Mouse (Mus musculus) MEL (cell line): ENCODE data around the gene Mpp6. TPM values are rescaled to one million over a fixed set of nuclear protein-coding genes. Genes with fewer than 3 reads are reported as not detected.
A peak's percentile ranks its signal among the peaks of the same experiment; 100 is the strongest.

Experiments
- DNase-seq: peaks from one replicate; pipeline ENCODE4 v3.0.0; 2011; ENCODE audit warnings: low read depth, low spot score
- H3K27ac ChIP-seq: 2 replicates; pipeline ENCODE4 v1.5.1; 2012; ENCODE audit warnings: low read depth, mild to moderate bottlenecking, control low read depth, low read length, moderate library complexity; ENCODE audit not compliant: control insufficient read depth
- H3K27me3 ChIP-seq, 2 experiments: fragments of 150-350 bp in 1 of 2; sonication (generic) in 1 of 2; 2 replicates each; pipeline ENCODE4 v1.6.1; 2012; ENCODE audit warnings: low read length in 2 of 2, mild to moderate bottlenecking in 2 of 2, improper control_type of control experiment in 1 of 2, moderate library complexity in 1 of 2; ENCODE audit not compliant: insufficient read depth in 2 of 2, control insufficient read depth in 1 of 2
- H3K36me3 ChIP-seq, 2 experiments: 2 replicates each; pipeline ENCODE4 v1.6.1; 2012 to 2014; ENCODE audit warnings: low read length in 2 of 2, improper control_type of control experiment in 1 of 2, inconsistent platforms in 1 of 2, mild to moderate bottlenecking in 1 of 2; ENCODE audit not compliant: insufficient read depth in 2 of 2, control insufficient read depth in 1 of 2
- H3K4me1 ChIP-seq, 2 experiments: fragments of 150-350 bp in 1 of 2; sonication (generic) in 1 of 2; 2 replicates each; pipeline ENCODE4 v1.6.1; 2012; ENCODE audit warnings: low read length in 2 of 2, improper control_type of control experiment in 1 of 2, mild to moderate bottlenecking in 1 of 2; ENCODE audit not compliant: insufficient read depth in 2 of 2, control insufficient read depth in 1 of 2
- H3K4me3 ChIP-seq, 2 experiments: fragments of 150-350 bp in 1 of 2; sonication (generic) in 1 of 2; 2 replicates each; pipeline ENCODE4 v1.5.1; 2012; ENCODE audit warnings: low read depth in 2 of 2, low read length in 2 of 2, mild to moderate bottlenecking in 2 of 2, moderate library complexity in 2 of 2, control low read depth in 1 of 2, improper control_type of control experiment in 1 of 2; ENCODE audit not compliant: control insufficient read depth in 1 of 2, insufficient read depth in 1 of 2
- H3K79me2 ChIP-seq: 2 replicates; pipeline ENCODE4 v1.6.1; 2012; ENCODE audit warnings: mild to moderate bottlenecking, low read length, moderate library complexity; ENCODE audit not compliant: control insufficient read depth, poor library complexity, insufficient read depth
- H3K9ac ChIP-seq: 2 replicates; pipeline ENCODE4 v1.6.1; 2012; ENCODE audit warnings: low read depth, mild to moderate bottlenecking, control low read depth, low read length, moderate library complexity; ENCODE audit not compliant: control insufficient read depth, poor library complexity, severe bottlenecking
- H3K9me3 ChIP-seq: fragments of 150-350 bp; sonication (generic); replicated peaks from 2 replicates; pipeline ENCODE4 v1.6.1; 2012; ENCODE audit warnings: mild to moderate bottlenecking, low read length, improper control_type of control experiment, moderate library complexity; ENCODE audit not compliant: insufficient read depth
- BHLHE40 ChIP-seq: IDR thresholded peaks from 2 replicates; pipeline ENCODE4 v1.6.1; 2012; ENCODE audit warnings: low read depth, mild to moderate bottlenecking, inconsistent platforms, low read length, improper control_type of control experiment, borderline replicate concordance
- CHD1 ChIP-seq: IDR thresholded peaks from 2 replicates; pipeline ENCODE4 v1.6.1; 2012; ENCODE audit warnings: low read depth, mild to moderate bottlenecking, inconsistent platforms, low read length, improper control_type of control experiment
- CHD2 ChIP-seq: IDR thresholded peaks from 2 replicates; pipeline ENCODE4 v1.6.1; 2011; ENCODE audit warnings: low read length, improper control_type of control experiment
- CTCF ChIP-seq, 3 experiments: IDR thresholded peaks in 2 of 3; conservative IDR thresholded peaks in 1 of 3; 2 replicates each; pipeline ENCODE4 v1.5.1; 2011 to 2012; ENCODE audit warnings: low read length in 3 of 3, low read depth in 2 of 3, mild to moderate bottlenecking in 2 of 3, improper control_type of control experiment in 1 of 3, inconsistent platforms in 1 of 3, mixed read lengths in 1 of 3, moderate library complexity in 1 of 3; ENCODE audit not compliant: control insufficient read depth in 1 of 3, insufficient read depth in 1 of 3, poor library complexity in 1 of 3, severe bottlenecking in 1 of 3
- ELF1 ChIP-seq: IDR thresholded peaks from 2 replicates; pipeline ENCODE4 v1.6.1; 2014; ENCODE audit warnings: low read depth, mild to moderate bottlenecking, inconsistent platforms, low read length, improper control_type of control experiment, moderate library complexity
- ETS1 ChIP-seq: IDR thresholded peaks from 2 replicates; pipeline ENCODE4 v1.6.1; 2012; ENCODE audit warnings: low read depth, mild to moderate bottlenecking, inconsistent platforms, low read length, improper control_type of control experiment, moderate library complexity
- GABPA ChIP-seq: IDR thresholded peaks from 2 replicates; pipeline ENCODE4 v1.6.1; 2012; ENCODE audit warnings: low read depth, mild to moderate bottlenecking, inconsistent platforms, low read length, improper control_type of control experiment, moderate library complexity
- HCFC1 ChIP-seq: IDR thresholded peaks from 2 replicates; pipeline ENCODE4 v1.6.1; 2012; ENCODE audit warnings: low read depth, mild to moderate bottlenecking, inconsistent platforms, low read length, improper control_type of control experiment, moderate library complexity
- JUND ChIP-seq: IDR thresholded peaks from 2 replicates; pipeline ENCODE4 v1.6.1; 2011; ENCODE audit warnings: low read depth, mild to moderate bottlenecking, improper control_type of control experiment, low read length
- KAT2A ChIP-seq: conservative IDR thresholded peaks from 2 replicates; pipeline ENCODE4 v1.6.1; 2012; ENCODE audit warnings: low read depth, low read length, improper control_type of control experiment, inconsistent platforms
- MAFK ChIP-seq: IDR thresholded peaks from 2 replicates; pipeline ENCODE4 v1.6.1; 2011; ENCODE audit warnings: low read depth, mild to moderate bottlenecking, low read length, improper control_type of control experiment, borderline replicate concordance
- MAZ ChIP-seq: IDR thresholded peaks from 2 replicates; pipeline ENCODE4 v1.6.1; 2012; ENCODE audit warnings: low read depth, mild to moderate bottlenecking, inconsistent platforms, low read length, improper control_type of control experiment
- MEF2A ChIP-seq: IDR thresholded peaks from 2 replicates; pipeline ENCODE4 v1.6.1; 2014; ENCODE audit warnings: low read depth, mild to moderate bottlenecking, inconsistent platforms, low read length, improper control_type of control experiment; ENCODE audit not compliant: poor library complexity, insufficient replicate concordance, severe bottlenecking; ENCODE audit errors: extremely low read depth
- MXI1 ChIP-seq: IDR thresholded peaks from 2 replicates; pipeline ENCODE4 v1.6.1; 2011; ENCODE audit warnings: mild to moderate bottlenecking, low read depth, low read length, improper control_type of control experiment
- MYB ChIP-seq: IDR thresholded peaks from 2 replicates; pipeline ENCODE4 v1.6.1; 2011; ENCODE audit warnings: mild to moderate bottlenecking, low read depth, low read length, improper control_type of control experiment
- MYC ChIP-seq: IDR thresholded peaks from 2 replicates; pipeline ENCODE4 v1.6.1; 2011; ENCODE audit warnings: low read depth, mild to moderate bottlenecking, low read length, improper control_type of control experiment, moderate library complexity
- NELFE ChIP-seq: IDR thresholded peaks from 2 replicates; pipeline ENCODE4 v1.6.1; 2011; ENCODE audit warnings: low read depth, low read length, improper control_type of control experiment
- NRF1 ChIP-seq: IDR thresholded peaks from 2 replicates; pipeline ENCODE4 v1.6.1; 2014; ENCODE audit warnings: low read depth, mild to moderate bottlenecking, inconsistent platforms, low read length, improper control_type of control experiment, moderate library complexity; ENCODE audit not compliant: poor library complexity, insufficient read depth, severe bottlenecking
- POLR2A ChIP-seq, 2 experiments: IDR thresholded peaks; 2 replicates each; pipeline ENCODE4 v1.6.1; 2011 to 2012; ENCODE audit warnings: low read length in 2 of 2, mild to moderate bottlenecking in 2 of 2, control low read depth in 1 of 2, improper control_type of control experiment in 1 of 2, low read depth in 1 of 2, moderate library complexity in 1 of 2; ENCODE audit not compliant: control insufficient read depth in 1 of 2, insufficient read depth in 1 of 2, poor library complexity in 1 of 2
- POLR2AphosphoS2 ChIP-seq: IDR thresholded peaks from 2 replicates; pipeline ENCODE4 v1.6.1; 2011; ENCODE audit warnings: low read length, improper control_type of control experiment
- POLR2AphosphoS5 ChIP-seq: IDR thresholded peaks from 2 replicates; pipeline ENCODE4 v1.6.1; 2012; ENCODE audit warnings: low read depth, borderline replicate concordance, mild to moderate bottlenecking, inconsistent platforms, low read length, moderate library complexity, mixed read lengths
- RAD21 ChIP-seq: IDR thresholded peaks from 2 replicates; pipeline ENCODE4 v1.6.1; 2011; ENCODE audit warnings: mild to moderate bottlenecking, low read depth, low read length, improper control_type of control experiment
- RCOR1 ChIP-seq: IDR thresholded peaks from 2 replicates; pipeline ENCODE4 v1.6.1; 2012; ENCODE audit warnings: low read depth, mild to moderate bottlenecking, inconsistent platforms, low read length, improper control_type of control experiment
- SIN3A ChIP-seq: IDR thresholded peaks from 2 replicates; pipeline ENCODE4 v1.6.1; 2012; ENCODE audit warnings: low read length, improper control_type of control experiment, inconsistent platforms
- SMC3 ChIP-seq: IDR thresholded peaks from 2 replicates; pipeline ENCODE4 v1.6.1; 2011; ENCODE audit warnings: low read depth, low read length, improper control_type of control experiment
- TAL1 ChIP-seq: IDR thresholded peaks from 2 replicates; pipeline ENCODE4 v1.6.1; 2012; ENCODE audit warnings: mild to moderate bottlenecking, inconsistent platforms, low read length, moderate library complexity, mixed read lengths
- TBP ChIP-seq: IDR thresholded peaks from 2 replicates; pipeline ENCODE4 v1.8.0; 2011; ENCODE audit warnings: low read depth, low read length, improper control_type of control experiment
- TCF12 ChIP-seq: IDR thresholded peaks from 2 replicates; pipeline ENCODE4 v1.6.1; 2014; ENCODE audit warnings: low read depth, mild to moderate bottlenecking, inconsistent platforms, low read length, improper control_type of control experiment, moderate library complexity
- UBTF ChIP-seq: IDR thresholded peaks from 2 replicates; pipeline ENCODE4 v1.6.1; 2012; ENCODE audit warnings: low read depth, mild to moderate bottlenecking, inconsistent platforms, low read length, improper control_type of control experiment, moderate library complexity, borderline replicate concordance; ENCODE audit not compliant: insufficient read depth
- USF1 ChIP-seq: IDR thresholded peaks from 2 replicates; pipeline ENCODE4 v1.6.1; 2014; ENCODE audit warnings: low read depth, mild to moderate bottlenecking, inconsistent platforms, low read length, improper control_type of control experiment, moderate library complexity
- USF2 ChIP-seq, 2 experiments: IDR thresholded peaks; 2 replicates each; pipeline ENCODE4 v1.6.1; 2011 to 2012; ENCODE audit warnings: improper control_type of control experiment in 2 of 2, low read length in 2 of 2, borderline replicate concordance in 1 of 2, inconsistent platforms in 1 of 2, low read depth in 1 of 2, mild to moderate bottlenecking in 1 of 2; ENCODE audit not compliant: insufficient read depth in 1 of 2
- ZC3H11A ChIP-seq: IDR thresholded peaks from 2 replicates; pipeline ENCODE4 v1.6.1; 2012; ENCODE audit warnings: low read depth, mild to moderate bottlenecking, inconsistent platforms, low read length, improper control_type of control experiment
- ZKSCAN1 ChIP-seq: IDR thresholded peaks from 2 replicates; pipeline ENCODE4 v1.6.1; 2012; ENCODE audit warnings: low read depth, mild to moderate bottlenecking, inconsistent platforms, low read length, improper control_type of control experiment, moderate library complexity
- ZMIZ1 ChIP-seq: IDR thresholded peaks from 2 replicates; pipeline ENCODE4 v1.6.1; 2012; ENCODE audit warnings: low read depth, mild to moderate bottlenecking, inconsistent platforms, low read length, improper control_type of control experiment, moderate library complexity
- ZNF384 ChIP-seq: IDR thresholded peaks from 2 replicates; pipeline ENCODE4 v1.6.1; 2012; ENCODE audit warnings: low read depth, mild to moderate bottlenecking, inconsistent platforms, low read length, improper control_type of control experiment
- polyA plus RNA-seq, 2 experiments: library from polyadenylated mRNA; stranded (reverse) in 1 of 2; unstranded in 1 of 2; fragments of >175 nt in 1 of 2; fragments of >200 nt in 1 of 2; gene quantifications; 2 replicates each; pipeline versions ENCODE4 v1.2.1 to v1.2.4; 2012; ENCODE audit warnings: low replicate concordance in 2 of 2, low read depth in 1 of 2; ENCODE audit not compliant: insufficient read length in 2 of 2, insufficient read depth in 1 of 2, missing spikeins in 1 of 2
- total RNA-seq: library from RNA; depleted of rRNA; stranded (reverse); fragments of 300-350 nt; gene quantifications from 2 replicates; pipeline ENCODE4 v1.2.3, GENCODE M21; 2012; rRNA removed

Gene Mpp6
- 68.1 and 79.5 TPM in 2 replicates for total RNA-seq
- polyA plus RNA-seq: 10 to 100 TPM in 1 of 2 experiments, not detected in 1; 74.8 TPM

- Histone ChIP-seq H3K27ac (peak within 1 kb of the TSS; percentile 53), H3K9me3 (no peaks in the 10 kb centered on the region), H3K9ac (peak within 1 kb of the TSS; percentile 90), H3K79me2 (peaks cover 23% of the 10 kb centered on the region), H3K4me3 (peak within 1 kb of the TSS; percentile 91 to 92), H3K36me3 (peaks cover 0 to 14% of the 10 kb centered on the region in 2 experiments; a peak in 2 of 4 replicates), H3K27me3 (peaks cover 2 to 6% of the 10 kb centered on the region in 2 experiments), H3K4me1 (peaks cover 4% of the 10 kb centered on the region in 2 experiments)
- DNase-seq: peak; percentile 78
- peak; percentile 64; the same call in 1 of the 2 replicates for TF ChIP-seq MAZ
- no peak for TF ChIP-seq MAFK
- no peak for TF ChIP-seq JUND
- no peak for TF ChIP-seq BHLHE40
- TF ChIP-seq TAL1: no peak
- no peak for TF ChIP-seq ZKSCAN1
- no peak for TF ChIP-seq ELF1
- no peak for TF ChIP-seq MYC
- no peak for TF ChIP-seq USF1
- no peak for TF ChIP-seq HCFC1
- TF ChIP-seq MXI1: no peak
- peak; percentile 33 for TF ChIP-seq SMC3
- TF ChIP-seq ZC3H11A: no peak
- TF ChIP-seq NRF1: peak; percentile 65; the same call in 1 of the 2 replicates
- TF ChIP-seq MYB: no peak
- no peak for TF ChIP-seq GABPA
- TF ChIP-seq CTCF (IDR thresholded peaks at IDR 0.05 in 2 of 3, conservative IDR thresholded peaks at IDR 0.05 in 1 of 3; ENCODE audit: control insufficient read depth in 1 of 3, insufficient read depth in 1 of 3, low read depth in 2 of 3, low read length in 3 of 3, poor library complexity in 1 of 3, severe bottlenecking in 1 of 3): peak in 2 of 3 experiments; percentile 38 to 69; a peak in 4 of 6 replicates
- no peak for TF ChIP-seq CHD1
- TF ChIP-seq CHD2: no peak
- no peak for TF ChIP-seq ETS1
- peak; percentile 15; the same call in 1 of the 2 replicates for TF ChIP-seq SIN3A
- TF ChIP-seq MEF2A: no peak
- TF ChIP-seq TBP: no peak
- TF ChIP-seq POLR2A (IDR thresholded peaks at IDR 0.05; ENCODE audit: control insufficient read depth in 1 of 2, insufficient read depth in 1 of 2, low read depth in 1 of 2, low read length in 2 of 2, poor library complexity in 1 of 2): no peak; a peak in 1 of 4 replicates
- TF ChIP-seq NELFE: no peak; the same call in 1 of the 2 replicates
- no peak for TF ChIP-seq POLR2AphosphoS2
- 0 out of 2 replicates have a peak, but pooled peaks have one; percentile 14 for TF ChIP-seq TCF12
- TF ChIP-seq ZMIZ1: 0 out of 2 replicates have a peak, but pooled peaks have one; percentile 44
- no peak for TF ChIP-seq UBTF
- no peak for TF ChIP-seq RCOR1
- no peak; the same call in 1 of the 2 replicates for TF ChIP-seq RAD21
- TF ChIP-seq POLR2AphosphoS5: no peak
- no peak for TF ChIP-seq KAT2A
- no peak for TF ChIP-seq ZNF384
- TF ChIP-seq USF2 (IDR thresholded peaks at IDR 0.05; ENCODE audit: borderline replicate concordance in 1 of 2, insufficient read depth in 1 of 2, low read depth in 1 of 2, low read length in 2 of 2): no peak
Observed at GRCm38 (mm10) chr6:50109757-50110378, at the start of gene Mpp6. Mpp6 (plus strand) TSS chr6:50110241.
